Mouse (Mus musculus) splenic B cell, adult 2 months (primary cell): ENCODE data around the gene Cdc6.

Experiments used
- DNase-seq: peaks from one replicate; pipeline ENCODE4 v3.0.0-alpha.2; 2011; ENCODE audit warnings: low read depth, low spot score
- H3K27me3 ChIP-seq: 2 replicates; pipeline ENCODE4 v1.6.1; 2012; ENCODE audit warnings: mild to moderate bottlenecking, low read length, moderate library complexity, mixed read lengths; ENCODE audit not compliant: control insufficient read depth, poor library complexity, insufficient read depth, severe bottlenecking
- H3K36me3 ChIP-seq: 2 replicates; pipeline ENCODE4 v1.6.1; 2012; ENCODE audit warnings: mild to moderate bottlenecking, low read length, moderate library complexity, mixed read lengths; ENCODE audit not compliant: control insufficient read depth, poor library complexity, insufficient read depth, severe bottlenecking

The Cdc6 gene

GRCm38 (mm10) chr11:98952736-98953135 is 45.1 kb downstream of the Cdc6 start:
- no peaks in the 10 kb centered on the region; the same call in 1 of the 2 replicates for H3K36me3 ChIP-seq
- no peaks in the 10 kb centered on the region for H3K27me3 ChIP-seq
- no peak for DNase-seq

- Histone ChIP-seq H3K36me3 (no peaks in the 10 kb centered on the region; the same call in 1 of the 2 replicates), H3K27me3 (no peaks in the 10 kb centered on the region)
- DNase-seq: no peak
Observed at GRCm38 (mm10) chr11:98953361-98953760, 45.8 kb downstream of the Cdc6 start.

- DNase-seq: no peak
- no peaks in the 10 kb centered on the region; the same call in 1 of the 2 replicates for H3K36me3 ChIP-seq
- no peaks in the 10 kb centered on the region for H3K27me3 ChIP-seq
Observed at GRCm38 (mm10) chr11:98953835-98954320, 46.3 kb downstream of the Cdc6 start.

- DNase-seq: peak; percentile 63
- Histone ChIP-seq H3K27me3 (no peaks in the 10 kb centered on the region), H3K36me3 (no peaks in the 10 kb centered on the region; the same call in 1 of the 2 replicates)
Observed at GRCm38 (mm10) chr11:98954373-98954772, 46.8 kb downstream of the Cdc6 start.

- H3K36me3 ChIP-seq: no peaks in the 10 kb centered on the region; the same call in 1 of the 2 replicates
- peak; percentile 64 for DNase-seq
- no peaks in the 10 kb centered on the region for H3K27me3 ChIP-seq
Observed at GRCm38 (mm10) chr11:98954801-98955706, 47.5 kb downstream of the Cdc6 start.

GRCm38 (mm10) chr11:98955707-98956235 is 48.2 kb downstream of the Cdc6 start:
- no peak for DNase-seq
- Histone ChIP-seq H3K36me3 (no peaks in the 10 kb centered on the region; the same call in 1 of the 2 replicates), H3K27me3 (no peaks in the 10 kb centered on the region)

- H3K36me3 ChIP-seq: no peaks in the 10 kb centered on the region
- no peaks in the 10 kb centered on the region for H3K27me3 ChIP-seq
- no peak for DNase-seq
Observed at GRCm38 (mm10) chr11:98956340-98956739, 48.7 kb downstream of the Cdc6 start.

- Histone ChIP-seq H3K27me3 (no peaks in the 10 kb centered on the region), H3K36me3 (no peaks in the 10 kb centered on the region)
- peak; percentile 82 for DNase-seq
Observed at GRCm38 (mm10) chr11:98959437-98960312, 52.1 kb downstream of the Cdc6 start.

- Histone ChIP-seq H3K36me3 (no peaks in the 10 kb centered on the region), H3K27me3 (no peaks in the 10 kb centered on the region)
- peak; percentile 51 for DNase-seq
Observed at GRCm38 (mm10) chr11:98960313-98960906, 52.8 kb downstream of the Cdc6 start.

GRCm38 (mm10) chr11:98961051-98961592 is 53.5 kb downstream of the Cdc6 start:
- Histone ChIP-seq H3K36me3 (no peaks in the 10 kb centered on the region; the same call in 1 of the 2 replicates), H3K27me3 (no peaks in the 10 kb centered on the region)
- no peak for DNase-seq

- H3K27me3 ChIP-seq: no peaks in the 10 kb centered on the region
- peak; percentile 56 for DNase-seq
- H3K36me3 ChIP-seq: peaks cover 2% of the 10 kb centered on the region; the same call in 1 of the 2 replicates
Observed at GRCm38 (mm10) chr11:98961766-98962165, 54.2 kb downstream of the Cdc6 start.

GRCm38 (mm10) chr11:98962421-98963095 is 55.0 kb downstream of the Cdc6 start:
- no peaks in the 10 kb centered on the region for H3K27me3 ChIP-seq
- DNase-seq: no peak
- peaks cover 3% of the 10 kb centered on the region; the same call in 1 of the 2 replicates for H3K36me3 ChIP-seq

GRCm38 (mm10) chr11:98963191-98964021 is 55.8 kb downstream of the Cdc6 start:
- Histone ChIP-seq H3K36me3 (peaks cover 5% of the 10 kb centered on the region), H3K27me3 (no peaks in the 10 kb centered on the region)
- peak; percentile 64 for DNase-seq
